Mouse (Mus musculus) myocyte (in vitro differentiated cells): ENCODE data around the gene Cd2ap. TPM values are rescaled to one million over a fixed set of nuclear protein-coding genes. Genes with fewer than 3 reads are reported as not detected.

Source experiments
- H3K27me3 ChIP-seq: one replicate; pipeline ENCODE4 v1.6.1; 2011; ENCODE audit not compliant: control insufficient read depth, insufficient read depth, insufficient read length
- H3K36me3 ChIP-seq: one replicate; pipeline ENCODE4 v1.6.1; 2011; ENCODE audit not compliant: control insufficient read depth, insufficient read depth
- H3K4me2 ChIP-seq: one replicate; pipeline ENCODE4 v1.6.1; 2011; ENCODE audit warnings: low read depth, control low read depth
- H3K4me3 ChIP-seq: one replicate; pipeline ENCODE4 v1.5.1; 2011; ENCODE audit warnings: mild to moderate bottlenecking, control low read depth, moderate library complexity
- H3K79me2 ChIP-seq: one replicate; pipeline ENCODE4 v1.6.1; 2011; ENCODE audit not compliant: control insufficient read depth, insufficient read depth
- H3ac ChIP-seq: one replicate; pipeline ENCODE4 v1.6.1; 2011; ENCODE audit not compliant: control insufficient read depth, insufficient read length
- CEBPB ChIP-seq: IDR thresholded peaks from 2 replicates; pipeline ENCODE4 v1.6.1; 2011; ENCODE audit warnings: mild to moderate bottlenecking, moderate library complexity; ENCODE audit not compliant: poor library complexity, insufficient read depth, severe bottlenecking
- E2F4 ChIP-seq: IDR thresholded peaks from one replicate; pipeline ENCODE4 v1.6.1; 2011; ENCODE audit warnings: mild to moderate bottlenecking, control low read depth, moderate library complexity; ENCODE audit not compliant: insufficient read depth
- MAX ChIP-seq: IDR thresholded peaks from one replicate; pipeline ENCODE4 v1.6.1; 2011; ENCODE audit warnings: low read depth, mild to moderate bottlenecking, control low read depth
- MYOD1 ChIP-seq, 3 experiments: IDR thresholded peaks; one replicate each; pipeline ENCODE4 v1.6.1; 2011; ENCODE audit warnings: control low read depth in 2 of 3, low read depth in 2 of 3, mild to moderate bottlenecking in 2 of 3, moderate library complexity in 1 of 3; ENCODE audit not compliant: insufficient read length in 2 of 3, control insufficient read depth in 1 of 3
- MYOG ChIP-seq, 3 experiments: IDR thresholded peaks; one replicate each; pipeline ENCODE4 v1.6.1; 2011; ENCODE audit warnings: control low read depth in 2 of 3, low read depth in 2 of 3, mild to moderate bottlenecking in 2 of 3; ENCODE audit not compliant: insufficient read length in 2 of 3, control insufficient read depth in 1 of 3, insufficient read depth in 1 of 3
- POLR2A ChIP-seq: IDR thresholded peaks from one replicate; pipeline ENCODE4 v1.6.1; 2011; ENCODE audit warnings: low read depth, mild to moderate bottlenecking, control low read depth, moderate library complexity; ENCODE audit not compliant: insufficient read length
- POLR2AphosphoS2 ChIP-seq: IDR thresholded peaks from one replicate; pipeline ENCODE4 v1.6.1; 2011; ENCODE audit warnings: low read depth, control low read depth; ENCODE audit not compliant: insufficient read length
- REST ChIP-seq: IDR thresholded peaks from one replicate; pipeline ENCODE4 v1.6.1; 2011; ENCODE audit warnings: mild to moderate bottlenecking, control low read depth, moderate library complexity; ENCODE audit not compliant: insufficient read depth, insufficient read length
- SRF ChIP-seq: IDR thresholded peaks from one replicate; pipeline ENCODE4 v1.6.1; 2011; ENCODE audit warnings: low read depth; ENCODE audit not compliant: control insufficient read depth, insufficient read length
- TCF12 ChIP-seq: IDR thresholded peaks from one replicate; pipeline ENCODE4 v1.6.1; 2011; ENCODE audit warnings: mild to moderate bottlenecking, control low read depth; ENCODE audit not compliant: poor library complexity, insufficient read depth, severe bottlenecking
- TCF3 ChIP-seq: IDR thresholded peaks from one replicate; pipeline ENCODE4 v1.6.1; 2011; ENCODE audit warnings: low read depth, control low read depth; ENCODE audit not compliant: insufficient read length
- USF1 ChIP-seq: IDR thresholded peaks from one replicate; pipeline ENCODE4 v1.6.1; 2011; ENCODE audit warnings: low read depth, mild to moderate bottlenecking, control low read depth, moderate library complexity
- polyA plus RNA-seq: library from polyadenylated mRNA; unstranded; fragments of >200 nt; fragmentation: generic; extraction: Trizol; gene quantifications from one replicate; pipeline ENCODE4 v1.2.1, GENCODE M21; 2012; ENCODE audit warnings: missing spikeins

Gene Cd2ap
- polyA plus RNA-seq, 1 experiment, result 2.3 TPM

GRCm38 (mm10) chr17:42822787-42823186, 53.7 kb downstream of the Cd2ap start:
- H3K4me2 ChIP-seq, result no peak overlapping the region
- no peaks in the 10 kb centered on the region for H3K27me3 ChIP-seq
- no peak overlapping the region for H3K4me3 ChIP-seq
- no peak overlapping the region for H3ac ChIP-seq
- no peaks in the 10 kb centered on the region for H3K79me2 ChIP-seq
- peaks cover 17% of the 10 kb centered on the region for H3K36me3 ChIP-seq
- TF ChIP-seq MYOD1 (IDR thresholded peaks at IDR 0.05; ENCODE audit: control insufficient read depth in 1 of 3, insufficient read length in 2 of 3, low read depth in 2 of 3) (no peak), SRF (no peak), TCF12 (no peak), USF1 (no peak), MYOG (IDR thresholded peaks at IDR 0.05; ENCODE audit: control insufficient read depth in 1 of 3, insufficient read depth in 1 of 3, insufficient read length in 2 of 3, low read depth in 2 of 3) (no peak), POLR2AphosphoS2 (no peak), E2F4 (no peak), POLR2A (no peak), MAX (no peak), CEBPB (no peak), TCF3 (no peak), REST (no peak)

- Histone ChIP-seq H3ac (no peak overlapping the region), H3K27me3 (no peaks in the 10 kb centered on the region), H3K4me2 (no peak overlapping the region), H3K36me3 (peaks cover 23% of the 10 kb centered on the region), H3K79me2 (no peaks in the 10 kb centered on the region), H3K4me3 (no peak overlapping the region)
- no peak for TF ChIP-seq CEBPB
- TF ChIP-seq TCF12, result no peak
- no peak for TF ChIP-seq POLR2AphosphoS2
- TF ChIP-seq REST, result no peak
- no peak for TF ChIP-seq MAX
- no peak for TF ChIP-seq USF1
- TF ChIP-seq MYOG (IDR thresholded peaks at IDR 0.05; ENCODE audit: control insufficient read depth in 1 of 3, insufficient read depth in 1 of 3, insufficient read length in 2 of 3, low read depth in 2 of 3), result no peak
- TF ChIP-seq TCF3, result no peak
- no peak for TF ChIP-seq POLR2A
- no peak for TF ChIP-seq E2F4
- TF ChIP-seq SRF, result no peak
Observed at GRCm38 (mm10) chr17:42815374-42815773, 61.1 kb downstream of the Cd2ap start.

GRCm38 (mm10) chr17:42792412-42792975, 84.0 kb downstream of the Cd2ap start:
- TF ChIP-seq MAX (no peak), TCF3 (no peak), SRF (no peak), REST (no peak), CEBPB (no peak), POLR2AphosphoS2 (no peak), USF1 (no peak), MYOG (IDR thresholded peaks at IDR 0.05; ENCODE audit: control insufficient read depth in 1 of 3, insufficient read depth in 1 of 3, insufficient read length in 2 of 3, low read depth in 2 of 3) (no peak), MYOD1 (IDR thresholded peaks at IDR 0.05; ENCODE audit: control insufficient read depth in 1 of 3, insufficient read length in 2 of 3, low read depth in 2 of 3) (no peak), POLR2A (no peak), E2F4 (no peak), TCF12 (no peak)
- H3K4me3 ChIP-seq, result no peak overlapping the region
- H3K27me3 ChIP-seq, result no peaks in the 10 kb centered on the region
- peaks cover 7% of the 10 kb centered on the region for H3K36me3 ChIP-seq
- no peak overlapping the region for H3ac ChIP-seq
- H3K4me2 ChIP-seq, result no peak overlapping the region
- H3K79me2 ChIP-seq, result no peaks in the 10 kb centered on the region

GRCm38 (mm10) chr17:42790787-42791186, 85.7 kb downstream of the Cd2ap start:
- Histone ChIP-seq H3K79me2 (no peaks in the 10 kb centered on the region), H3K27me3 (no peaks in the 10 kb centered on the region), H3K36me3 (peaks cover 7% of the 10 kb centered on the region), H3K4me2 (no peak overlapping the region), H3K4me3 (no peak overlapping the region), H3ac (no peak overlapping the region)
- TF ChIP-seq CEBPB (no peak), TCF12 (no peak), USF1 (no peak), SRF (no peak)

GRCm38 (mm10) chr17:42789723-42790122, 86.7 kb downstream of the Cd2ap start:
- Histone ChIP-seq H3K36me3 (peaks cover 4% of the 10 kb centered on the region), H3K4me3 (no peak overlapping the region), H3K79me2 (no peaks in the 10 kb centered on the region), H3K27me3 (no peaks in the 10 kb centered on the region), H3K4me2 (no peak overlapping the region), H3ac (no peak overlapping the region)
- TF ChIP-seq TCF3, result no peak
- TF ChIP-seq TCF12, result no peak
- no peak for TF ChIP-seq POLR2A
- TF ChIP-seq SRF, result no peak
